Mouse (Mus musculus): Measurements from ENCODE around the gene Pcnx3. TPM values are rescaled to one million over a fixed set of nuclear protein-coding genes. Genes with fewer than 3 reads are reported as not detected.

Gene Pcnx3
- 60.5 and 93.2 TPM in 2 replicates for total RNA-seq (2023)

GRCm38 (mm10) chr19:5688200-5689087 is at the start of gene Pcnx3, which contains the start of gene Map3k11:
Gene Pcnx3, minus strand, starts transcription at chr19:5688908.
Gene Map3k11, plus strand, starts transcription at chr19:5688742.

GRCm38 (mm10) chr19:5729444-5729815 is 40.7 kb upstream of the Pcnx3 start, which contains the start of gene Fam89b:
Gene Fam89b, minus strand, starts transcription at chr19:5729653.

GRCm38 (mm10) chr19:5725767-5726515 is 37.2 kb upstream of the Pcnx3 start, which contains the start of gene Ehbp1l1:
Gene Ehbp1l1, minus strand, starts transcription at chr19:5726317.

GRCm38 (mm10) chr19:5704163-5704800 is 15.6 kb upstream of the Pcnx3 start, which contains the start of gene Kcnk7:
Gene Kcnk7, plus strand, starts transcription at chr19:5704367.

GRCm38 (mm10) chr19:5662981-5663913 is 25.5 kb downstream of the Pcnx3 start, which contains the start of gene Sipa1:
Gene Sipa1, minus strand, starts transcription at chr19:5663707.

GRCm38 (mm10) chr19:5637069-5638047 is 51.4 kb downstream of the Pcnx3 start, which contains the start of gene Rela:
Gene Rela, plus strand, starts transcription at chr19:5637483.

Other genes with a start within 250 kb of the Pcnx3 start
- 73.4 and 88.0 TPM in 2 replicates for gene Fosl1, start 241.4 kb downstream of the Pcnx3 start, total RNA-seq (2023)
- gene Ccdc85b, start 231.0 kb downstream of the Pcnx3 start, total RNA-seq (2023), result 0.98 and 1.6 TPM in 2 replicates
- gene Fibp, start 228.3 kb downstream of the Pcnx3 start, total RNA-seq (2023), result 48.7 and 54.0 TPM in 2 replicates
- gene Ctsw, start 220.4 kb downstream of the Pcnx3 start, total RNA-seq (2023), result 0.51 TPM in 1 of 2 replicates, not detected in the other
- gene Efemp2, start 215.0 kb downstream of the Pcnx3 start, total RNA-seq (2023), result 0.79 TPM in 1 of 2 replicates, not detected in the other
- gene Mus81, start 200.5 kb downstream of the Pcnx3 start, total RNA-seq (2023), result 11.7 and 16.5 TPM in 2 replicates
- 1,517 and 1,622 TPM in 2 replicates for gene Cfl1, start 198.5 kb downstream of the Pcnx3 start, total RNA-seq (2023)
- not detected in 2 replicates for gene 1700020D05Rik, start 185.1 kb downstream of the Pcnx3 start, total RNA-seq (2023)
- gene Snx32, start 178.4 kb downstream of the Pcnx3 start, total RNA-seq (2023), result 1.5 and 2.2 TPM in 2 replicates
- gene Ovol1, start 128.3 kb downstream of the Pcnx3 start, total RNA-seq (2023), result 0.16 TPM in 1 of 2 replicates, not detected in the other
- 59.9 and 83.2 TPM in 2 replicates for gene Ap5b1, start 120.9 kb downstream of the Pcnx3 start, total RNA-seq (2023)
- gene Rnaseh2c, start 87.0 kb downstream of the Pcnx3 start, total RNA-seq (2023), result 134 and 135 TPM in 2 replicates
- gene Kat5, start 78.7 kb downstream of the Pcnx3 start, total RNA-seq (2023), result 84.1 and 85.2 TPM in 2 replicates
- 91.9 and 100 TPM in 2 replicates for gene Rela, start 51.4 kb downstream of the Pcnx3 start, total RNA-seq (2023)
- 199 and 219 TPM in 2 replicates for gene Sipa1, start 25.2 kb downstream of the Pcnx3 start, total RNA-seq (2023)
- 78.5 and 101 TPM in 2 replicates for gene Map3k11, start 166 bp downstream of the Pcnx3 start, total RNA-seq (2023)
- gene Kcnk7, start 15.5 kb upstream of the Pcnx3 start, total RNA-seq (2023), result not detected in 2 replicates
- 131 and 170 TPM in 2 replicates for gene Ehbp1l1, start 37.4 kb upstream of the Pcnx3 start, total RNA-seq (2023)
- gene Fam89b, start 40.7 kb upstream of the Pcnx3 start, total RNA-seq (2023), result 46.0 and 48.4 TPM in 2 replicates
- 1.1 and 1.7 TPM in 2 replicates for gene Ltbp3, start 52.0 kb upstream of the Pcnx3 start, total RNA-seq (2023)
- 52.7 and 72.2 TPM in 2 replicates for gene Scyl1, start 82.5 kb upstream of the Pcnx3 start, total RNA-seq (2023)
- 53.4 and 72.9 TPM in 2 replicates for gene Frmd8, start 186.4 kb upstream of the Pcnx3 start, total RNA-seq (2023)
- 45.7 and 49.6 TPM in 2 replicates for gene Slc25a45, start 188.9 kb upstream of the Pcnx3 start, total RNA-seq (2023)
- 1.3 and 3.5 TPM in 2 replicates for gene Tigd3, start 205.2 kb upstream of the Pcnx3 start, total RNA-seq (2023)
- gene Dpf2, start 224.1 kb upstream of the Pcnx3 start, total RNA-seq (2023), result 99.1 and 105 TPM in 2 replicates
- 8.3 and 10.1 TPM in 2 replicates for gene Cdc42ep2, start 235.9 kb upstream of the Pcnx3 start, total RNA-seq (2023)